Mouse (Mus musculus) telencephalon, adult 2 months (tissue): ENCODE measurements around the gene Nacad.
"Not testable (repeated sequence)": the region's sequence is repeated elsewhere in the genome, so short reads cannot be mapped to it uniquely, and the experiment has no call there.

ENCODE experiments used
- DNase-seq: peaks from one replicate; pipeline ENCODE4 v3.0.0-alpha.2; 2011; ENCODE audit warnings: low read depth, low spot score

The Nacad gene

DNA sequence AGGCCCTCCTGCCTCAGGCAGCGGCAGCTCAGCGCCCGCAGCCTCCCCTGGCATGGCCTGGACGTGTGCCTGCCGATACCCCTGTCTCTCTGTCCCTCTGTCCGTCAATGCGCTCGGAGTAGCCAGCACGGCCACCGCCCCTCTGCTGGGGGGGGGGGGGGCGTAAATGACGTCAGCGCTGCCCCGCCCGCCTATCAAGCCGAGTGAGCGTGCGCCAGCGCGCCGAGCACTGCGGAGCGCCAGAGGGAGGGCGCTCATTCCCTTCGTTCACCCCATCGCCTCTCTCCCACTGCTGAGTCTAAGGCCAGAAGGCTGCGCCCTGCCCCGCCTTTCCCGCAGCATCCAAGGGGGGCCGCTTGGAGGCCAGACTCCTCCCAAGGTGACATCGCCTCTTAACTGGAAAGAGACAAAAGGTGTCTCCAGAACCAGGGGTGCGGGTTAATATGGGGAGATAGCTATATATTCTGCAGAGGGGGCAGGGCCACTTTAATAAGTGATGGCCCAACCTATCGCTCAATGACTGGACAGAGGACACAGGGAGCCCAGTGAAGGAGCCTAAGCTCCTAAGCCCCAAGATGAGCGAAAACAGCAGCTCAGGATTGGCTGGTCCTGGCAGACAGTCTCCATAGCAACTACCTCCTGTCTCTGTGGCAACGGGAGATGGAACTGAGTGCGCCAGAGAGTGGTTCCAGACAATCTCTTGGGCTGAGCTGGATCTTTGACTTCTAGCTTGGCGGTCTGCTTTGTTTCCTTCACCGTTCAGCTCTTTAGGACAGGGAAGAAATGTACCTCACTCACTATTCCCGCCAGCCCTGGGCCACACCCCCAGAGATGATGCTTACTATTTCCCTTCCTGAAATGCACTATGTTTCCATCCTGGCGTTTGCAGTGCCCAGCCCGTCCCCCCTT is at the start of gene Nacad:
TSS of gene Nacad (minus strand) at position 563 of the 909 bp plus-strand sequence.
- DNase-seq = peak; percentile 94

DNA sequence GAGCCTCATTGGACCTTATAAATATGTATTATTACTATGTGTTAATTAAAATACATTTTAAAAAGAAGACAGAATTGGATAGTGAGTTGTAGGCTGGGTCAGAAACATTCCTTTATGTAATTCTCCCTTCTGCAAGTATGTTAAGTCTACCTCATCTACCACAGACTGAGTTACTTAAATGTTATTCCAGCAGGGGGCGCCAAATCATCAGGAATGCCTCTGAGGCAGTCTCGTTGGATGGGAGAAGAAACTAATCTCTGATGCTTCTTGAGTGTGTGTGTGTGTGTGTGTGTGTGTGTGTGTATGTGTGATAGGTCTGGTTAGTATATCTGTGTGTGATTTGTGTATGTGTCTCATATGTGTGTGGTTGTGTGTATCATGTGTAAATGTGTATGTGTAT is 49.0 kb upstream of the Nacad start:
- DNase-seq = peak; percentile 85

DNA sequence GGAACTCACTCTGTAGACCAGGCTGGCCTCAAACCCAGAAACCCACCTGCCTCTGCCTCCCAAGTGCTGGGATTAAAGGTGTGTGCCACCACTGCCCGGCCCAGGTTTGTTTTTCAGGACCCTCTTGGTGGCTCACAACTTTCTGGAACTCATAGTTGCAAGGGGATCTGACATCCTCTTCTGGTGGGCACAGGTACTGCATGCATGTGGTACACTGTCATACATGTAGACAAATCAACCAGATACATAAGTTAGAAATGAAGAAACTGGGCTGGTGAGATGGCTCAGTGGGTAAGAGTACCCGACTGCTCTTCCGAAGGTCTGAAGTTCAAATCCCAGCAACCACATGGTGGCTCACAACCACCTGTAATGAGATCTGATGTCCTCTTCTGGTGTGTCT is 47.1 kb upstream of the Nacad start:
- DNase-seq = not testable (repeated sequence)

DNA sequence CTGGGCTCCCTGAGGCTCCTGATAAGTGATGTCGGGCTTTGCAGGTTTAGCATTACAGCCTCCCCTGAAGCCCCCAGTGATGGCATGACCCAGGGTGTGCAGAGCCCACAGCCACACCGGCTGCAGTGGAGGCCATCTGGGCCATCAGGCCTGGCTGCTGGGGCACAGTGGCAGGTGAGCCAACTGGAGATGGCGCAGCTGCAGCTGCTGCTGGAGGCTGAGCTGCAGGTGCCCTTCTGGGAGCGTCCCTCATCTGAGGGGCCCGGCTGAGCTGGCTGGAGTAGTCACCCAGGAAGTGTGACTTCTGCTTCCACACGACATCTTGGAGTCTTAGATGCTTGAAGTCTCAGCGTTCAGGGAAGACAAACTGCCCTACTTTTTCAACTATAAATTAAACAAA is 44.7 kb upstream of the Nacad start:
- DNase-seq = no peak

DNA sequence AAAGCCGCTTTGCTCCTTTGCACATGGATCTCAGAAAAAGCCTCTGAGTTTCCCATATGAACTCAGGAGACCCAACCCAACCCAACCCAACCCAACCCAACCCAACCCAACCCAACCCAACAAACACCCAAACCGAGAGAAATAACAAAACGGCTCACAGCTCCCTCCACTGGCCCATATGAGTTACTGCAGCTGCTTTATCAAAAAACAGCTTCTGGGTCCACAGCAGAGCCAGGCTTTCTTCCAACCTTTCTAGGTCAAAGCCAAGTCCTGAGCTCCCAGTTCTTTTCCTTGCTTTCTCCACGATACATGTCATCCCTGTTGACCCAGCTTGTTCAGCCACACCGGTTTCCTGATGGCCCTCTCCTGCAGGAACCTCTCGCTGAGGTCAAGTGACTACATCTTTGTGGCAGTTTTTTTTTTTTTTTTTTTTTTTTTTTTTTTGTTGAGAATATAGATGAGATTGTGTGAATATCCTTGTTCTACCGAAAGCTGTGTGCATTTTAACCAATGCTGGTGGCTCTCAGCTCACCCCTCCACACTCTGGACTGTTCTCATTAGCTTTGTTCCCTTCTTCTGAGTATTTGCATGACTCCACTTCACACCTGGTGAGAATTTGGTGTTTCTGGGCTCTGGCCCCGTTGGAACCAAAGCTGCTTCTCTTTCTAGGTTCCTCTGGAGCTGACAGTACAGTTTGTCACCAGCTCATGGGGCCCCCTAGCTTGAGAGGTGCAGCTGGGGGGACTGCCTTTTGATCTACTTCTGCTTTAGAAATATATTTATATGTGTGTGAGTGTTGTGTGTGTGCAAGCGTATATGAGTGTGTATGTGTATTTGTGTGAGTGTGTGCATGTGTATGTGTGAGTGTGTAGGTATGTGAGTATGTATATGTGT is 42.2 kb upstream of the Nacad start:
- no peak for DNase-seq

DNA sequence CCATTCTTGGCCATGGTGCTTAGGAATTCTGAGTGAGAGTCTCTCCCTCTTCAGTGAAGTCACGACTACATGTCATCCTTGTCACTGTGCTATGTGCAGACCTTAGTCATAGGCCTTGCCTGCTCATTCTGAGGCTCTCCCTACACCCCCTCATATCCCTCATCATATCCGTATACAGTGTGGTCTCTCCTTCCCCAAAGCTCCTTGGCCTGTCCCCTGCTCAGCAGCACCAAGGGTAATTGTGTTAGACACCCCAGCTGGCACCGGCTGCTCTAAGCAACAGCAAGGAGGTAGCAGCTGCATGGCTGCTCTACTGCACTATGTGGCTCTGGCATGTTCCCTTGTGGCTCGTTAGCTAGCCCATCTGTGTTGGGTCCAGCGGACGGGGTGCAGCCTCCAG is 38.7 kb upstream of the Nacad start:
- DNase-seq = no peak

DNA sequence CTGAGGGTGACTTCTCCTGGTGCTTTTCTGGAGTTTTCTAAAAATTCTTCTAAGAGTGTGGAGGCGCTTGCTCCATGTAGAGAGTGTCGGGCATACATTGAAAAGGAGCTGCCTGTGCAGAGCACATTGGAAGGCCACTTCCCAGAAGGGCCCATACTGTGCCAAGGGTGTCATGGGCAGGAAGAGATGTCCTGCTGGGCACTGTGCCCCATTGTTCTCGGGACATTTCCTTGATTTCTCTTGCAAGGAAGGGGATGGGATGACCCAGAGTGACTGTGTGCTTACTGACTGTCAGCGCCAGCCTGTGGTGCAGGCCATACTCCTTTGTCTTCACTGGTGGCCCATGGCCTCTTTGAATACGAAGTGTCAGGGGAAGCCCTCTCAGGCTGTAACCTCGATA is 33.2 kb upstream of the Nacad start:
- no peak for DNase-seq

DNA sequence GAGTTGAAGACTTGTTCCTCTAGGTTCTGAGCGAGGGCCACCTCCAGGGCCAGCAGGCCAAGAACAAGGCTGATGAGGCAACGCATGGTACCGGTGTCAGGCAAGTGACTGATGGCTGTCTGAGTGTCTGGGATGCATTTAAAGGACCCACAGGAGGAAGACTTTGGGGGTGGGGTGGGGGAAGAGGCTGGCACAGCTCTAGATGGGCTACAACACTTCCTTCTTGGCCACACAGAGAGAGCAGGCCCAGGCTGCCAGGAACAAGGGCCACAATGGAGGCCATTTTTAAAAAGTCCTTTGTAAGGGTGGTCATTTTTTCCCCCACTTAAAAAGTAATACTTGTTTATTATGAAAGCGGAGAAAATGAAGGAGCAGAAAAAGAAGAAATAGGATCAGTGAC is 32.7 kb upstream of the Nacad start, which contains the start of gene Wap:
TSS of gene Wap (minus strand) at position 101 of the 400 bp plus-strand sequence.
- no peak for DNase-seq

DNA sequence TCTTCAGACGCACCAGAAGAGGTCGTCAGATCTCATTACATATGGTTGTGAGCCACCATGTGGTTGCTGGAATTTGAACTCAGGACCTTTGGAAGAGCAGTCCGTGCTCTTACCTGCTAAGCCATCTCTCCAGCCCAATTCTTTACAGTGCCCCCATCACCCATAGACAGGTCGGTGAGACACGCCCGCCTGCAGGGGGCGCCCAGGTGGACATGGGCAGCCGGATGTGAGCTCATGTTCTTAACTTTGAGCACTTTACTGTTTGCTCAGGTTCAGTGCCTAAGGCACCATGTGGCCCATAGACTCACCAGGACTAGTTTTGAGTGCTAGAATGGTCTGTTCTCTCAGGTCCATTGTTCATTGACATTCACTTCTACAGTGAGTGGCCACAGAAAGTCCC is 30.3 kb upstream of the Nacad start:
- no peak for DNase-seq

DNA sequence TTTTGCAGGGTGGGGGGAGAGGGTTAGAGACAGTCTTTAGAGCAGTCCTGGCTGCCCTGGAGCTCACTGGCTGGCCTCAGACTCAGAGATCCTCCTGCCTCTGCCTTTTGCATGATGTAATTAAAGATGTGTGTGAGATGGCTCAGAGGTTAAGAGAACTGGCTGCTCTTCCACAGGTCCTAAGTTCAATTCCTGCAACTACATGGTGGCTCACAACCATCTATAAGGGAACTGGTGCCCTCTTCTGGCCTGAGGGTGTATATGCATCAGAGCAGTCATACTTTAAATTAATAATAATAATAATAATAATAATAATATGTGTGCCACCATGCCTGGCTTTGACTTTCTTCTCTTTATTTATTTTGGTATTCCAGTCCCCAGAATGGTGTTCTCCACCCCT is 23.8 kb upstream of the Nacad start:
- DNase-seq = no peak

DNA sequence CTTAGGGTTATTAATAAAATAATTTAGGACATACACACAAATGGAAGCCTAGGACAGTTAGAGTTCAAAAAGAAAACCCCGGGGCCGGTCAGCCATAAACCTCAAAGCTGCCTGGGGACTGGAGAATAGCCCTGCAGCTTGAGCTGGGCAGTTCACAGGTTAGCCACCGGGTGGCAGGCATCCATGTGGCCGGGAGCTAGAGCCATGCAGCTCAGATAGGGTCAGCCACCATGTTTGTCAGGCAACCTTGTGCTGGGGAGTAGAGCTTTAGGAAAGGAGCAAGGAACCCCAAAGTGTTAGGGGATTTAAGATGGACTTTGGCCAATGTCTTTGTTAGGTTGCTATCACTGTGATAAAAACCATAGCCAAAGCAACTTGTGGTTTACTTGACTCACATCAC is 22.7 kb upstream of the Nacad start:
- DNase-seq = no peak

DNA sequence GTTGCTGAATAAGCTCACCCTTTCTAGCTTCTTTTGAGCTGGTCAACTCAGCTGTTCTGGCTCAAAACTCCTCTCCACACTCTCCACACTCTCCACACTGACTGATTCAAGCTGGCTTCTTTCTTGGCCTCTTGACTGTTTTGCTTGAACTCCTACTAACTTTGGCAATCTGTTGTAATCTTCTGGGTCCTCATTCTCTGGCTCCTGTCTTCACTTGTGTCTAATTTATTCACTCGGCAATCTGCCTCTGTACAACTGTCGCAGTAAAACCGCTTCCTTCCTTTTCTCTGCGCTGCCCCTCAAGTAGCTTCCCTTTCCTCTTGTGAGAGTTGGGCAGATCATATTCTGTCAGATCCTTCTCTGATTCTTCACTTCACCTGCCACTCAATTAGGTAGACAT is 21.9 kb upstream of the Nacad start:
- DNase-seq = no peak

DNA sequence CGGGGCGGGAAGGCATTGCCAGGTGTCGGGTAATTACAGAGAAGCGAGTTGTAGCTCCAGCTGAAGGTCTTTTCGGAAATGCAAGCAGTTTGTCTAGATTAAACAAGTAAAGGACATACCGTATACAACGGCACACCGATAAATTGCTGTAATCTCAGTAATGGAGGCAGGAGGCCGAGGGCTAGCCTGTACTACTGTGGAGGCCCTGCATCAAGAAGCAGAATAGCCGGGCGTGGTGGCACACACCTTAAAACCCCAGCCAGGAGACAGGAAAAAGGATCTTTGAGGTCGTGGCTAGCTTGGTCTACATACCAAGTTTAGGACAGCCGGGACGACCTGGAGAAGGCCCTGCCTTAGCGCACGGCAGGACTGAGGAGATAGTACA is 20.5 kb upstream of the Nacad start:
- no peak for DNase-seq

DNA sequence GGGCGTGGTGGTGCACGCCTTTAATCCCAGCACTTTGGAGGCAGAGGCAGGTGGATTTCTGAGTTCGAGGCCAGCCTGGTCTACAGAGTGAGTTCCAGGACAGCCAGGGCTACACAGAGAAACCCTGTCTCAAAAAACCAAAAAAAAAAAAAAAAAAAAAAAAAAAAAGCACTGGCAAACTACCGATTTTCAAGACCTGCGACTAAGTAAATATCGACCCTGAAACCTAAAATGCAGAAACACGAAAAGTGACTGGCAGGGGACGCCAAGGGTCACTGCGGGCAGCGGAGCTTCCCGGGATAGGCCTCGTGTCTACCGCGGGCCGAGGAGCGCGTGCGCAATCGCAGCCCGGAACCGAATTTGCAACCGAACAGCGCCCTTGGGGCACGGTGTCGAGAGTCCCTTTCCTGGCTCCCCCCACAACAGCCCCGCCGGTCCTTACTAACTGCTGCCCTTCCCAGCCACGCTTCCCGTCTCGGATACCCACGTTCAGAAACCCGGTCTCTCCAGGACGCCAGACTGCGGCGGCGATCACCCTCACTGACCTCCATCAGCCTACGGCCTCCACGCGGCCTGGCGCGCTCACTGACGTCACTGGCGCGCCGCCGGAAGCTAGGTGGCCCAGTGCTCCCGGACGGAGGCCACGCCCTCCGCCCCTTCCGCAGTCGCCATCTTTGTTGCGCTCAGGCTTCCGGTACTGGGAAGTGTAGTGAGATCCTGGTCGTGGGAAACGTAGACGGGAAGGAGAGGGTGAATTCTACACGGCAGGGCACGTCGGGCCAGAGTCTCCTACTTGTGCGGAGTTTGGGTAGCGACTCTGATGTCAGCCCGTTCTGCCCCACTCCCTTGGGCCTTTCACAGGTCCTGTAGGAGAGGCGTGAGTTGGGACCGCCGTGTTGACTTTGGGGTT is 19.9 kb upstream of the Nacad start, which contains the start of gene Tbrg4:
TSS of gene Tbrg4 (minus strand) at position 590 of the 910 bp plus-strand sequence.
- peak; percentile 94 for DNase-seq

DNA sequence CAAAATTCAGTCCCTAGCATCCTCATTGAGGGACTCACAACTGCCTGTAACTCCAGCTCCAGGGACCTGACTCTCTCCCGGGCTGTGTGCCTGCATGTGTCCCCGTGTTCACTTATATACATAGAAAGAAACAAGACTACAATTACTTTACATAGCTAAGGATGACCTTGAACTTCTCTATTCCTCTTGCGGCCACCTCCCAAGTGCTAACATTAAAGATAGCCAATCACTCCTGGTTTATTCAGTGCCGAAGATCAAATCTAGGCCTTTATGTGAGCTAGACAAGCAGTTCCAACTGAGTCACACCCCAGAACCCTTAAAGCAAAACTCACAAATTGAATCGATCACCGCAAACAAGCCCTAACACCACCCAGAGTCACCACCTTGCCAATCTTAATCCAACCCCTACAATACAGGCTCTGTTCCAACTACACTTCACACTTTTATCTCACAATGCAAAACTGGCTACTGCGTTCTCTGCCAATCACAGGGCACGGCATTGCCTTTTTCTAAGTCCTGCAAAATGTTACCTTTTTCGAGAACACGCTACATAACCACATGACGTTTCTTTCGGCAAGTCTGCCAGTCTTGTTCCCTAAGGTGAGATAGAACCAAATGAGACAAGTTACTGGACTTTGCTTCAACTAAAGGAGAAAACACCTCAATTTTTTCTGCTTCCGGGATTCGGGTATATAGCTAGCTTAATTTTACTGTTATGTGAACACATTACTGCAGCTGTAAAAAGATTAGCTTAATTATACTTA is 18.9 kb upstream of the Nacad start:
- DNase-seq = no peak

DNA sequence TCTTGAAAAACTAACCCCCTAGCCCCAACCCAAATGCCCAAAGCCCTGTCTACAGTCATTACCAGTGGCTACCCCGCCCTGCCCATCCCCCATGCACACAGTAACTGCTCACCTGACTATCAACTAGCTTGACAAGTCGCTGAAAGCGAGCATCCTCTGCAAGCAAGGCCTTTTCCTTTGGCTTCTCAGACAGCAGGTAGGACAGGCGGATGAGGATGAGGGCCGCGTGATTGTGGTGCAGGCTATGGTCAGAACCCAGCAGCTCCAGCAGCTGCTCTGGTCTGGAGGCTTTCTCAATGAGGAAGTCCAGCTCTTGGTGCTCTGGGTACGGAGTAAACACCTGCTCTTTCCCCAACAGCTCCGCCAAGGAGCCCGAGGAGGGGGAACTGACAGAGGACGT is 17.9 kb upstream of the Nacad start:
- DNase-seq = no peak

DNA sequence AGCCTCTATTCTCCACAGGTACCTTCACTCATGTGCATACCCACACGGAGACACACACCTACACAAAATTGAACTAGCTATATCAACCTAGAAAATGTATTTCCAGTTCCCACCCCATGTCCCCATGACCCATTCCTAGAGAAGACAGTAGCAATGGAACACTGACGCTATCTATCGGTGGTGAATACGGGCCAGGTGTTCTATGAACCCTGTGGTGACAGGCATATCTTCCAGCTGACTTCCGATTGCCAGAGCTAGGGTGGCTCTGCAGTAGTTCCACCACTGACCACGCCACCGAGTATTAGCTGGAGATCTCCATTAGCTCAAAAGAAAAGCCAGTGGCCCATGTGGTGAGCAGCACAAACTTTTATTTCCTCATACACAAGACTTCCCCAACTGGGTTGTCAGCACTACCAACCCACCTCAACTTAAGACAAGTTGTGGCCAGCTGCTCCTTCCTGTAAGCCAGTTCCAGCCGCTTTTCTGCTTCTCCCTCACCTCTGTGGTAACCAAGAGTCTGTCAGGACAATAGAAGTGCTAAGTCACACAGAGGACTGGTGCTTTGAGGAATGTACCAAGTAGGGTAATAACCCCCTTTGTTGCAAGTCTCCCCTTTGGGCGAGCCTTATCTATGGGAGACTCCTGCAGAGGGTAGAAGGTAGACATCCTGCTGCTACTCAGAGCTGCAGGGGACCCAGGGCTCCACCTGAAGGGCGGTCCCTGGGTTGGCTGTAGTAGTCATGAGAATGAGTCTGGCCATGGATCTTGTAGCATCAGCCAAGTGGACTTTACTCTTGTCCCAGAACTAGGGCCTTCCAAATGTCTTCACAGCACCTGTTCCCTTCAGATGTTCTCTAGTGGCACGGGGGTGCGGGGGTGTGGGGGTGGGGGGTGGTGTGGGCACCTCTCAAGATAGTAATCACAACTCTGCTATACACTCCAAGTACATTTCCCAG is 9.7 kb upstream of the Nacad start:
- DNase-seq = no peak

DNA sequence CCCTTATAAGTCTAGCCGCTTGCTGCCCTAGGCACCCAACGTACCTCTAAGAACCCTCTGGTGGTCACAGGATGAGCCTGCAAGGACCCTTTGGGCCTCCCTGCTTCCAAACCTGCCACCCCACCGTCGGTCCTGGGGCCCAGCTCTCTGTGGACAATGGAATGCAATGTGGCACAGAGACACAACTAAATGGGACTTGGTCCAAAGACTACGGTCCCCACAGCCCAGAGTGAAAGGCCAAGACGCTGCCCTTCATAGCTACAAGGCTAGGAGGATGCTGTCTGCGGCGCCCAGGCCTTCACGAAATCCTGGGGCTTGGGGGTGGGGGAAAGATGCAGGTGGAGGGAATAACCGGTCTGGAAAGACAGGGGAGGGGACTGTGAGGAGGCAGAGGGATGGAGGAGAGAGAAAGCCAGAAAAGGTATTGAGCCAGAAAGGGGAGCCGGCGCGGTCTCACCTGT is 802 bp downstream of the Nacad start:
- no peak for DNase-seq

DNA sequence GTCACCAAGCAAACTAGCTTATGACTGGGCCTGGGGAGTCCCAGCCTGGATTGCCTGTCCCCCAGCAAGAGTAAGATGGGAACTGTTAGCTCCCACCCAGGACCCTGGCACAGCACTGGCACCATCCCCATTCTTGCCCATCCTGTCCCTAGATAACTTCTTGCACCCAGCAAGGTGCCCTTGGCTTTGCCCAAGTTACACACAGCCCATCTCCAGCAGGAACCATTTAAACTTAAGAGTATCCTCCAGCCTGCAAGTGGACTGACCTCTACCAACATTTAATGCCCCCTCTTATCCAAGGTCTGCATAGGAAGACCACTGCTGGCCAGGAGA is 1.3 kb downstream of the Nacad start:
- DNase-seq = no peak
